Mouse (Mus musculus): Measurements from ENCODE around the gene Ccer2. TPM values are rescaled to one million over a fixed set of nuclear protein-coding genes. Genes with fewer than 3 reads are reported as not detected.
A peak's percentile ranks its signal among the peaks of the same experiment; 100 is the strongest.

Gene Ccer2
- total and polyA plus RNA-seq, 2 experiments from 2014 or later = not detected

DNA sequence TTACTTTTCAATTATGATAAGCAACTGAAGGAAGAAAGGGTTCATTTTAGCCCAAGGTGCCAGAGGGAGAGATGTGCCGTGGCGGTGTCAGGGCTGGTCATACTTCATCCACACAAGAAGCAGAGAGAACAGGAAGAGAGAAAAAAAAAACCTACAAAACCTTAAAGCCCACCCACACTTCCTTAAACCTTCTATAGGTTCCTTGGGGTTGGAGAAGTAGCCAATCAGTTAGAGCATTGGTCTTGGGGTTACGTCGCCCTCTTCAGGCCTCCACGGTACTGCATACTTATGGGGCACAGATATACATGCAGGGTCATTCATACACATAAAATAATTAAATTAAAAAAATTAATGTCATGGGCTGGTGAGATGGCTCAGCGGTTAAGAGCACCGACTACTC, 33.9 kb upstream of the Ccer2 start:
- ATAC-seq (ENCODE audit: insufficient read depth, low read depth) (no peak), DNase-seq (ENCODE audit: low spot score) (no peak)
- TF ChIP-seq CTCF (IDR thresholded peaks at IDR 0.05; ENCODE audit: low read depth) (no peak), EP300 (IDR thresholded peaks at IDR 0.05; ENCODE audit: low read depth) (no peak)
- no peak overlapping the region for H3K4me3 ChIP-seq (ENCODE audit: low read depth, low read length)
- no peaks in the 10 kb centered on the region for H3K4me1 ChIP-seq (ENCODE audit: control insufficient read depth, insufficient read depth)
- H3K36me3 ChIP-seq (replicated peaks; ENCODE audit: control insufficient read depth, insufficient read depth, low read length) = no peaks in the 10 kb centered on the region
- no peak overlapping the region for H3K9ac ChIP-seq (replicated peaks; ENCODE audit: low read depth, low read length)
- H3K9me3 ChIP-seq (replicated peaks; ENCODE audit: control insufficient read depth, low read length) = no peaks in the 10 kb centered on the region
- WGBS = 93% methylated on average over 7 of the region's 7 CpGs
- H3K27ac ChIP-seq (ENCODE audit: low read depth) = no peak overlapping the region
- no peaks in the 10 kb centered on the region for H3K27me3 ChIP-seq (ENCODE audit: control insufficient read depth, insufficient read depth, low read length)
- H3K4me2 ChIP-seq (ENCODE audit: low read depth, low read length) = no peak overlapping the region

- WGBS = 93% methylated on average over 2 of the region's 2 CpGs
- ATAC-seq (ENCODE audit: insufficient read depth, low read depth) (no peak), DNase-seq (ENCODE audit: low spot score) (no peak)
- TF ChIP-seq EP300 (IDR thresholded peaks at IDR 0.05; ENCODE audit: low read depth) (no peak), CTCF (IDR thresholded peaks at IDR 0.05; ENCODE audit: low read depth) (no peak)
- no peak overlapping the region for H3K27ac ChIP-seq (ENCODE audit: low read depth)
- no peaks in the 10 kb centered on the region for H3K9me3 ChIP-seq (replicated peaks; ENCODE audit: control insufficient read depth, low read length)
- no peaks in the 10 kb centered on the region for H3K4me1 ChIP-seq (ENCODE audit: control insufficient read depth, insufficient read depth)
- H3K9ac ChIP-seq (replicated peaks; ENCODE audit: low read depth, low read length) = no peak overlapping the region
- H3K36me3 ChIP-seq (replicated peaks; ENCODE audit: control insufficient read depth, insufficient read depth, low read length) = no peaks in the 10 kb centered on the region
- H3K4me3 ChIP-seq (ENCODE audit: low read depth, low read length) = no peak overlapping the region
- H3K27me3 ChIP-seq (ENCODE audit: control insufficient read depth, insufficient read depth, low read length) = no peaks in the 10 kb centered on the region
- H3K4me2 ChIP-seq (ENCODE audit: low read depth, low read length) = no peak overlapping the region
Measured at GRCm38 (mm10) chr7:28724613-28725012, 31.4 kb upstream of the Ccer2 start.

DNA sequence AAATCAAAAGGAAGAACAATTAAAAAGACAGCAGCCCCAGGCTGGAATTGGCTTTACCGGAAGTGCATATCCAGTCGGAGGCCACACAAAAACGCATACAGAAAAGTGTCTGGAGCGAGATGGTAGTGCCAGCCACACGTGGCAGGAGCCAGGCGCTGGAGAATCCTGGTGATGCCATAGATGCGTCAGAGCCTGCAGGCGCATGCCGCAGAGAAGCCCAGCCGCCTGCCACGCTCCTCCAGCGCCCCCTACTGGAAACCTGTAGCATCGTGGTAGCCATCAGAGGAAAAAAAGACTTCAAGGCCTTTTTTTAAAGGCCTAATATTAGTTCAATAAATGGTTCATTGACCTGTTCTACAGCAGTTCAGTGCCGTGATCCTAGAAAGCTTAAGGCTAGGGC, 29.4 kb upstream of the Ccer2 start:
- WGBS = 10% methylated on average over 14 of the region's 14 CpGs
- no peak overlapping the region for H3K4me2 ChIP-seq (ENCODE audit: low read depth, low read length)
- H3K4me3 ChIP-seq (ENCODE audit: low read depth, low read length) = no peak overlapping the region
- H3K27ac ChIP-seq (ENCODE audit: low read depth) = no peak overlapping the region
- H3K9me3 ChIP-seq (replicated peaks; ENCODE audit: control insufficient read depth, low read length) = peaks cover 9% of the 10 kb centered on the region
- TF ChIP-seq EP300 (IDR thresholded peaks at IDR 0.05; ENCODE audit: low read depth) (no peak), CTCF (IDR thresholded peaks at IDR 0.05; ENCODE audit: low read depth) (peak; percentile 79)
- DNase-seq (ENCODE audit: low spot score) = peak; percentile 60
- H3K27me3 ChIP-seq (ENCODE audit: control insufficient read depth, insufficient read depth, low read length) = no peaks in the 10 kb centered on the region
- ATAC-seq (ENCODE audit: insufficient read depth, low read depth) = peak; percentile 59; the same call in 1 of the 2 replicates
- H3K9ac ChIP-seq (replicated peaks; ENCODE audit: low read depth, low read length) = no peak overlapping the region
- H3K4me1 ChIP-seq (ENCODE audit: control insufficient read depth, insufficient read depth) = no peaks in the 10 kb centered on the region
- H3K36me3 ChIP-seq (replicated peaks; ENCODE audit: control insufficient read depth, insufficient read depth, low read length) = no peaks in the 10 kb centered on the region

DNA sequence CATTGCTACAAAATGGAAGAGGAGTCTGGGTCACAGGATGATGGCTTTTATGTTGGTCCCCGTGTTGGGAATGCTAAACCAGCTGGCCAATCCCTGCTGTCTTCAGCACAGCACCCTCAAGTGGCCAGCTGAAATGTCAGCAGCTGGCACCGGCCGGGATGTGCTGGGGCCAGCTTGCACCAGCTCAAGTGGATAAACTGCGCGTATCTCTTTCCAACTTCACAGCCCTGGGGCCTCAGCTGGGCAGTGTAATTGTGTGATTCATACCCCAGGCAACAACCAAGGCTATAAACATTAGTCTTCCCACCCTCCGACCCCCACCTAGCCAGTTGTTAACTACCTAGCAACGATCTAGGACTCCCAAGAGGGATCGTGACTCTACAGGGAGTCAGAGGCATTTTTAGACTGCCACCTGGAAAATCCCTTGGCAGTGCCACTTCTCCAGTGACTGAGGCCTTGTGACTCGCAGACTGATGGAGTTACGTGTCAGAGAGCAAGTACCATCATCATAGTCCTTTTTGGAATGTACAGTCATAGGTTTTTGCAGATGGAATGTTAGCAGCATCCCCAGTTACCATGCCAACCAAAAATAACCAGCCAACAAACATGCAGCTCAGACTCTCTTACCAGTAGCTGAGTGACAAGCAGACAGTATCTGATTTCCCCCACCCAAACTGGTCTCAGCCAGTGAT, 28.2 kb upstream of the Ccer2 start:
- peak; percentile 58 for ATAC-seq (ENCODE audit: insufficient read depth, low read depth)
- H3K36me3 ChIP-seq (replicated peaks; ENCODE audit: control insufficient read depth, insufficient read depth, low read length) = no peaks in the 10 kb centered on the region
- TF ChIP-seq CTCF (IDR thresholded peaks at IDR 0.05; ENCODE audit: low read depth) (peak; percentile 40), EP300 (IDR thresholded peaks at IDR 0.05; ENCODE audit: low read depth) (no peak)
- H3K9me3 ChIP-seq (replicated peaks; ENCODE audit: control insufficient read depth, low read length) = peaks cover 12% of the 10 kb centered on the region
- no peak overlapping the region for H3K4me3 ChIP-seq (ENCODE audit: low read depth, low read length)
- no peak overlapping the region for H3K9ac ChIP-seq (replicated peaks; ENCODE audit: low read depth, low read length)
- no peaks in the 10 kb centered on the region for H3K27me3 ChIP-seq (ENCODE audit: control insufficient read depth, insufficient read depth, low read length)
- peak; percentile 30 for DNase-seq (ENCODE audit: low spot score)
- H3K4me1 ChIP-seq (ENCODE audit: control insufficient read depth, insufficient read depth) = peaks cover 6% of the 10 kb centered on the region
- no peak overlapping the region for H3K27ac ChIP-seq (ENCODE audit: low read depth)
- 51% methylated on average over 10 of the region's 10 CpGs for WGBS
- no peak overlapping the region for H3K4me2 ChIP-seq (ENCODE audit: low read depth, low read length)

GRCm38 (mm10) chr7:28732341-28733142, 23.4 kb upstream of the Ccer2 start:
- Histone ChIP-seq H3K4me3 (ENCODE audit: low read depth, low read length) (peak overlapping the region; percentile 42), H3K9ac (replicated peaks; ENCODE audit: low read depth, low read length) (peak overlapping the region; percentile 32; the same call in 1 of the 2 replicates), H3K4me2 (ENCODE audit: low read depth, low read length) (peak overlapping the region; percentile 62), H3K9me3 (replicated peaks; ENCODE audit: control insufficient read depth, low read length) (peaks cover 12% of the 10 kb centered on the region), H3K4me1 (ENCODE audit: control insufficient read depth, insufficient read depth) (peaks cover 9% of the 10 kb centered on the region), H3K27me3 (ENCODE audit: control insufficient read depth, insufficient read depth, low read length) (no peaks in the 10 kb centered on the region), H3K36me3 (replicated peaks; ENCODE audit: control insufficient read depth, insufficient read depth, low read length) (peaks cover 14% of the 10 kb centered on the region), H3K27ac (ENCODE audit: low read depth) (no peak overlapping the region)
- 6% methylated on average over 58 of the region's 58 CpGs for WGBS
- TF ChIP-seq EP300 (IDR thresholded peaks at IDR 0.05; ENCODE audit: low read depth) (no peak), CTCF (IDR thresholded peaks at IDR 0.05; ENCODE audit: low read depth) (no peak)
- ATAC-seq (ENCODE audit: insufficient read depth, low read depth) (peak; percentile 84), DNase-seq (ENCODE audit: low spot score) (peak; percentile 45)

Measured in heart, postnatal 0 days (tissue).